Mouse (Mus musculus) thymus, adult 2 months (tissue): ENCODE data around the gene Evi2a.

Experiments used
- CTCF ChIP-seq: fragments of 200-500 bp; IDR thresholded peaks from 2 replicates; pipeline ENCODE4 v1.5.1; 2012; ENCODE audit warnings: mild to moderate bottlenecking, control low read depth, low read length, moderate library complexity, borderline replicate concordance; ENCODE audit not compliant: control insufficient read depth, poor library complexity, insufficient read depth; ENCODE audit errors: extremely low read depth
- POLR2A ChIP-seq: fragments of 200-500 bp; IDR thresholded peaks from 2 replicates; pipeline ENCODE4 v1.6.1; 2012; ENCODE audit warnings: mild to moderate bottlenecking, low read length, control low read depth, moderate library complexity; ENCODE audit not compliant: control insufficient read depth, poor library complexity, insufficient read depth; ENCODE audit errors: extremely low read depth

DNA sequence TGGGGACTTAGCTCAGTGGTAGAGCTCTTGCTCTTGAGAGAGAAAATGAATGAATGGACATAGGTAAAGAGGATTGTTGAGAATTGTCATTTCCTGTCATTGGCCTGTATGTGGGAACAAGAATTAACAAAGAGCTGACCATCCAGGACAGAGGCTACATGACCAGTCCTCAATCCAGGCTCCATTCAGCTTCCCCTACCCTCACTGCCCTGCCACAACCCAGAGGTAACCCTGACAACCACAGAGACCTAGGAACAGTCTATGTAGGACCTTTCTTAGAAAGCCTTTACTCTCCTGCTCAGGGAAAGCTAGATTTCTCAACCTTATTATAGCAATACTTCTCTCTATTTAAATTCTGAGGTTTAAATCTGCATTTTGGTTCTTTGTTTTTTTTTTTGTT, 9.6 kb downstream of the Evi2a start:
- TF ChIP-seq CTCF, result no peak
- no peak for TF ChIP-seq POLR2A
